Mouse (Mus musculus) neural tube, embryonic 13.5 days (tissue): ENCODE data around the gene Ccdc144b. TPM values are rescaled to one million over a fixed set of nuclear protein-coding genes. Genes with fewer than 3 reads are reported as not detected.

Experiments used
- ATAC-seq: fragments of 200-750 bp; cut with Nextera tagmentation; 2 replicates; pipeline ENCODE4 v1.8.0; 2017; ENCODE audit warnings: low read depth, mild to moderate bottlenecking, moderate TSS enrichment, moderate library complexity
- H3K27ac ChIP-seq: fragments of 300-500 bp; sonication (generic); replicated peaks from 2 replicates; pipeline ENCODE4 v1.5.1; 2015; ENCODE audit warnings: moderate library complexity, mild to moderate bottlenecking, inconsistent platforms
- H3K27me3 ChIP-seq: fragments of 300-500 bp; sonication (generic); 2 replicates; pipeline ENCODE4 v1.6.1; 2015; ENCODE audit warnings: mild to moderate bottlenecking, inconsistent platforms
- H3K36me3 ChIP-seq: fragments of 300-500 bp; sonication (generic); 2 replicates; pipeline ENCODE4 v1.6.1; 2015; ENCODE audit warnings: mild to moderate bottlenecking, inconsistent platforms
- H3K4me1 ChIP-seq: fragments of 300-500 bp; sonication (generic); replicated peaks from 2 replicates; pipeline ENCODE4 v1.6.1; 2015; ENCODE audit warnings: inconsistent platforms
- H3K4me2 ChIP-seq: fragments of 300-500 bp; sonication (generic); 2 replicates; pipeline ENCODE4 v1.6.1; 2015; ENCODE audit warnings: inconsistent platforms, mild to moderate bottlenecking, moderate library complexity
- H3K4me3 ChIP-seq: fragments of 300-500 bp; sonication (generic); 2 replicates; pipeline ENCODE4 v1.5.1; 2015; ENCODE audit warnings: mild to moderate bottlenecking, inconsistent platforms
- H3K9ac ChIP-seq: fragments of 300-500 bp; sonication (generic); 2 replicates; pipeline ENCODE4 v1.6.1; 2015; ENCODE audit warnings: moderate library complexity, mild to moderate bottlenecking, inconsistent platforms
- H3K9me3 ChIP-seq: fragments of 300-500 bp; sonication (generic); 2 replicates; pipeline ENCODE4 v1.6.1; 2016; ENCODE audit warnings: inconsistent platforms
- WGBS: fragments of 180-500 bp; shearing (Covaris S2); methylation state at CpG from one replicate; pipeline ENCODE4 v1.1.7; 2015; 5-methylcytosine and 5-hydroxymethylcytosine counted together
- polyA plus RNA-seq: library from polyadenylated mRNA; unstranded; fragments of >200 nt; fragmentation: Nextera tagmentation; extraction: Ambion mirVana; gene quantifications from 2 replicates; pipeline ENCODE4 v1.2.1, GENCODE M21; 2015

The Ccdc144b gene
- polyA plus RNA-seq, 1 experiment from 2014 or later = not detected

GRCm38 (mm10) chr3:35967366-35967921 is 85.9 kb downstream of the Ccdc144b start:
- no peak for ATAC-seq
- no peak overlapping the region for H3K9ac ChIP-seq
- no peaks in the 10 kb centered on the region for H3K4me1 ChIP-seq
- WGBS = 94% methylated on average over 8 of the region's 8 CpGs
- no peaks in the 10 kb centered on the region for H3K9me3 ChIP-seq
- H3K4me2 ChIP-seq = no peak overlapping the region
- no peak overlapping the region for H3K4me3 ChIP-seq
- no peaks in the 10 kb centered on the region for H3K27me3 ChIP-seq
- peaks cover 79% of the 10 kb centered on the region for H3K36me3 ChIP-seq
- H3K27ac ChIP-seq = no peak overlapping the region

GRCm38 (mm10) chr3:35966493-35966892 is 86.9 kb downstream of the Ccdc144b start:
- no peaks in the 10 kb centered on the region for H3K4me1 ChIP-seq
- H3K27me3 ChIP-seq = no peaks in the 10 kb centered on the region
- no peak overlapping the region for H3K27ac ChIP-seq
- no peak overlapping the region for H3K4me3 ChIP-seq
- WGBS = 89% methylated on average over 2 of the region's 2 CpGs
- H3K9me3 ChIP-seq = no peaks in the 10 kb centered on the region
- peaks cover 77% of the 10 kb centered on the region for H3K36me3 ChIP-seq
- ATAC-seq = no peak
- H3K4me2 ChIP-seq = no peak overlapping the region
- H3K9ac ChIP-seq = no peak overlapping the region

- 86% methylated on average over 4 of the region's 4 CpGs for WGBS
- Histone ChIP-seq H3K9ac (no peak overlapping the region), H3K4me1 (no peaks in the 10 kb centered on the region), H3K27me3 (no peaks in the 10 kb centered on the region), H3K36me3 (peaks cover 84% of the 10 kb centered on the region), H3K4me2 (no peak overlapping the region), H3K4me3 (no peak overlapping the region), H3K9me3 (no peaks in the 10 kb centered on the region), H3K27ac (no peak overlapping the region)
- ATAC-seq = no peak
These were observed 88.4 kb downstream of the Ccdc144b start for GRCm38 (mm10) chr3:35964928-35965327.

GRCm38 (mm10) chr3:35963921-35964320 is 89.4 kb downstream of the Ccdc144b start:
- Histone ChIP-seq H3K36me3 (peaks cover 85% of the 10 kb centered on the region), H3K9ac (no peak overlapping the region), H3K27ac (no peak overlapping the region), H3K27me3 (no peaks in the 10 kb centered on the region), H3K9me3 (no peaks in the 10 kb centered on the region), H3K4me3 (no peak overlapping the region), H3K4me2 (no peak overlapping the region), H3K4me1 (no peaks in the 10 kb centered on the region)
- ATAC-seq = no peak
- 94% methylated on average over 5 of the region's 5 CpGs for WGBS

- H3K4me2 ChIP-seq = no peak overlapping the region
- WGBS = 96% methylated on average over 4 of the region's 4 CpGs
- H3K4me1 ChIP-seq = no peaks in the 10 kb centered on the region
- H3K4me3 ChIP-seq = no peak overlapping the region
- H3K9me3 ChIP-seq = no peaks in the 10 kb centered on the region
- ATAC-seq = no peak
- peaks cover 86% of the 10 kb centered on the region for H3K36me3 ChIP-seq
- H3K27ac ChIP-seq = no peak overlapping the region
- H3K9ac ChIP-seq = no peak overlapping the region
- H3K27me3 ChIP-seq = no peaks in the 10 kb centered on the region
These were observed 89.9 kb downstream of the Ccdc144b start for GRCm38 (mm10) chr3:35963401-35963800.

GRCm38 (mm10) chr3:35962967-35963366 is 90.4 kb downstream of the Ccdc144b start:
- H3K36me3 ChIP-seq = peaks cover 87% of the 10 kb centered on the region
- no peaks in the 10 kb centered on the region for H3K4me1 ChIP-seq
- H3K9ac ChIP-seq = no peak overlapping the region
- no peak overlapping the region for H3K27ac ChIP-seq
- no peak for ATAC-seq
- no peak overlapping the region for H3K4me2 ChIP-seq
- H3K27me3 ChIP-seq = no peaks in the 10 kb centered on the region
- no peaks in the 10 kb centered on the region for H3K9me3 ChIP-seq
- H3K4me3 ChIP-seq = no peak overlapping the region
- WGBS = 94% methylated on average over 5 of the region's 5 CpGs

Other genes starting within 250 kb of the Ccdc144b start
- gene Dcun1d1, start 116.1 kb downstream of the Ccdc144b start, polyA plus RNA-seq = 98.8 and 114 TPM in 2 replicates
- 33.3 and 37.2 TPM in 2 replicates for gene Mccc1, start 52.9 kb downstream of the Ccdc144b start, polyA plus RNA-seq
- gene Acad9, start 12.4 kb upstream of the Ccdc144b start, polyA plus RNA-seq = 75.6 and 81.2 TPM in 2 replicates
- gene D3Ertd254e, start 97.5 kb upstream of the Ccdc144b start, polyA plus RNA-seq = 12.3 and 14.0 TPM in 2 replicates
- gene Qrfpr, start 168.8 kb upstream of the Ccdc144b start, polyA plus RNA-seq = 0.47 and 0.59 TPM in 2 replicates